Mouse (Mus musculus): Measurements from ENCODE around the gene Cnih2. TPM values are rescaled to one million over a fixed set of nuclear protein-coding genes. Genes with fewer than 3 reads are reported as not detected.
A peak's percentile ranks its signal among the peaks of the same experiment; 100 is the strongest.

The Cnih2 gene
- total and polyA plus RNA-seq, 3 experiments = 0.72 to 1.7 TPM; not detected in 1

- Histone ChIP-seq H3K4me3 (replicated peaks in 1 of 3; ENCODE audit: low read depth in 2 of 3, low read length in 2 of 3, poor library complexity in 1 of 3) (peak overlapping the region in 1 of 3 experiments; percentile 34), H3K27me3 (replicated peaks) (no peaks in the 10 kb centered on the region), H3K4me1 (ENCODE audit: control insufficient read depth in 1 of 2, insufficient read depth in 2 of 2) (peaks cover 10% of the 10 kb centered on the region in 2 experiments; a peak in 3 of 4 replicates), H3K9ac (ENCODE audit: insufficient read depth, low read depth) (peak overlapping the region; percentile 58), H3K9me3 (replicated peaks; ENCODE audit: low read length) (no peaks in the 10 kb centered on the region), H3K79me2 (replicated peaks; ENCODE audit: control insufficient read depth, extremely low read depth, insufficient read depth, poor library complexity, severe bottlenecking) (no peaks in the 10 kb centered on the region), H3K27ac (ENCODE audit: insufficient read depth, low read depth) (no peak overlapping the region), H3K36me3 (replicated peaks in 1 of 2; ENCODE audit: control insufficient read depth in 1 of 2, insufficient read depth in 1 of 2, low read length in 1 of 2) (peaks cover 35 to 55% of the 10 kb centered on the region in 2 experiments), H3K4me2 (ENCODE audit: insufficient read depth, low read depth, poor library complexity, severe bottlenecking) (peak overlapping the region; percentile 72)
- DNase-seq (ENCODE audit: extremely low read depth) = no peak
- in situ Hi-C loops (cut with MboI; ENCODE audit: low pct_ligation_motif_present, low pct_unique_long_range_greater_than_20kb, low sequenced_read_pairs) = no loop called here
- 0 out of 2 replicates have a peak, but pooled peaks have one; percentile 3 for TF ChIP-seq CHD2 (IDR thresholded peaks at IDR 0.05; ENCODE audit: low read length)
- TF ChIP-seq MEF2A (IDR thresholded peaks at IDR 0.05; ENCODE audit: borderline replicate concordance, low read depth, low read length) = no peak
- TF ChIP-seq MAX (IDR thresholded peaks at IDR 0.05; ENCODE audit: low read length) = no peak
- TF ChIP-seq TCF12 (IDR thresholded peaks at IDR 0.05; ENCODE audit: low read depth, low read length) = no peak
- no peak for TF ChIP-seq BHLHE40 (IDR thresholded peaks at IDR 0.05; ENCODE audit: low read depth, low read length)
- TF ChIP-seq RAD21 (IDR thresholded peaks at IDR 0.05; ENCODE audit: low read depth, low read length) = no peak
- 0 out of 2 replicates have a peak, but pooled peaks have one; percentile 44 for TF ChIP-seq ZMIZ1 (IDR thresholded peaks at IDR 0.05; ENCODE audit: low read depth, low read length)
- no peak for TF ChIP-seq E2F4 (IDR thresholded peaks at IDR 0.05; ENCODE audit: insufficient replicate concordance, low read depth, low read length)
- TF ChIP-seq MYC (IDR thresholded peaks at IDR 0.05; ENCODE audit: low read depth, low read length) = no peak
- TF ChIP-seq GABPA (IDR thresholded peaks at IDR 0.05; ENCODE audit: insufficient replicate concordance, low read depth, low read length) = no peak
- no peak for TF ChIP-seq USF2 (conservative IDR thresholded peaks at IDR 0.05; ENCODE audit: low read depth, low read length)
- TF ChIP-seq SMC3 (IDR thresholded peaks at IDR 0.05; ENCODE audit: low read depth, low read length) = no peak
- dilution Hi-C loops (cut with MboI; ENCODE audit: extremely low pct_ligation_motif_present, extremely low pct_unique_long_range_greater_than_20kb, low sequenced_read_pairs) = no loop called here
Measured at GRCm38 (mm10) chr19:5097521-5098362, 579 bp downstream of the Cnih2 start.

DNA sequence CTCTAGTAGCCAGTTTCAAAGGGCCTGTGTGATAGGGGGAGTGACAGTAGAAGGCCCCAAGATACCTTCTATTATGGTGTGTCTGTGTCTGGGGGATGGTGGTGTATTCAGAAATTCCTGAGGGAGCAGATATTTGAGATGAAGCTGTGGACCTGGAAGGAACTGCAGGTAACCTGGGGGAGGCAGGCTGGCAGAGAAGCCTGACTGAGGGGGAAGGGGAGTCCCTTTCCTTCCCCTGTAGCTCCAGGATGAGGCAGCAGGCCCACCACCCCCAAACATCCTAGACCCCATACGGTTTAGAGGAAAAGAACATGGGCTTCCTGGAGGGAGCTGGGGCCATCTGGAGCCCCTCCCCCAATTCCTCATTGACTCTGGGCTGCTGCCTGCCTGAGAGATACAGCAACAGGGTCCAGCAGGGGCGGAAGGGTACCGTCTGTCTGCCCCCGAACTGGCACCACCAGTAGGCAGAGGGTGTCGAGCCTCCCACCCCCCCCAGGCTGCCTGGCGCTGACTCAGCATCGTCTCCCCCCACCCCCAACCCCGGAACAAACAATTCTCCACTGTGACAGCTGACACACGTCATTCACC is 2.3 kb downstream of the Cnih2 start:
- Histone ChIP-seq H3K79me2 (replicated peaks; ENCODE audit: control insufficient read depth, extremely low read depth, insufficient read depth, poor library complexity, severe bottlenecking) (no peaks in the 10 kb centered on the region), H3K9me3 (replicated peaks; ENCODE audit: low read length) (no peaks in the 10 kb centered on the region), H3K27ac (ENCODE audit: insufficient read depth, low read depth) (no peak overlapping the region), H3K9ac (ENCODE audit: insufficient read depth, low read depth) (no peak overlapping the region), H3K36me3 (replicated peaks in 1 of 2; ENCODE audit: control insufficient read depth in 1 of 2, insufficient read depth in 1 of 2, low read length in 1 of 2) (peaks cover 40 to 55% of the 10 kb centered on the region in 2 experiments), H3K4me2 (ENCODE audit: insufficient read depth, low read depth, poor library complexity, severe bottlenecking) (no peak overlapping the region), H3K4me1 (ENCODE audit: control insufficient read depth in 1 of 2, insufficient read depth in 2 of 2) (peaks cover 10% of the 10 kb centered on the region in 2 experiments; a peak in 3 of 4 replicates), H3K27me3 (replicated peaks) (no peaks in the 10 kb centered on the region), H3K4me3 (replicated peaks in 1 of 3; ENCODE audit: low read depth in 2 of 3, low read length in 2 of 3, poor library complexity in 1 of 3) (no peak overlapping the region)
- DNase-seq (ENCODE audit: extremely low read depth) = no peak
- in situ Hi-C loops (cut with MboI; ENCODE audit: low pct_ligation_motif_present, low pct_unique_long_range_greater_than_20kb, low sequenced_read_pairs) (no loop called here), dilution Hi-C loops (cut with MboI; ENCODE audit: extremely low pct_ligation_motif_present, extremely low pct_unique_long_range_greater_than_20kb, low sequenced_read_pairs) (no loop called here)
- no peak for TF ChIP-seq KAT2A (IDR thresholded peaks at IDR 0.05; ENCODE audit: insufficient replicate concordance, low read length)
